Mouse (Mus musculus) frontal cortex, adult (tissue): ENCODE data around the gene Cela3b.

Experiments used
- ATAC-seq: cut with Nextera tagmentation; 2 replicates; pipeline ENCODE4 v1.9.2; 2017; ENCODE audit warnings: mild to moderate bottlenecking, moderate library complexity, mixed read lengths; ENCODE audit not compliant: low TSS enrichment

The Cela3b gene

GRCm38 (mm10) chr4:137430502-137430901 is at the start of gene Cela3b:
Gene Cela3b, minus strand, starts transcription at chr4:137430540.
- ATAC-seq, result no peak

- ATAC-seq, result no peak
These were observed 49.4 kb upstream of the Cela3b start for GRCm38 (mm10) chr4:137479757-137480156.

- ATAC-seq, result no peak
These were observed 48.0 kb upstream of the Cela3b start for GRCm38 (mm10) chr4:137478306-137478705.

GRCm38 (mm10) chr4:137477611-137478010 is 47.3 kb upstream of the Cela3b start:
- no peak for ATAC-seq

GRCm38 (mm10) chr4:137476761-137477237 is 46.5 kb upstream of the Cela3b start:
- peak; percentile 38; the same call in 1 of the 2 replicates for ATAC-seq

- peak; percentile 57; the same call in 1 of the 2 replicates for ATAC-seq
These were observed 45.9 kb upstream of the Cela3b start for GRCm38 (mm10) chr4:137476065-137476760.

- no peak for ATAC-seq
These were observed 45.1 kb upstream of the Cela3b start for GRCm38 (mm10) chr4:137475271-137476050.

GRCm38 (mm10) chr4:137474694-137475093 is 44.4 kb upstream of the Cela3b start:
- no peak for ATAC-seq

GRCm38 (mm10) chr4:137473701-137474388 is 43.5 kb upstream of the Cela3b start:
- no peak for ATAC-seq

- no peak for ATAC-seq
These were observed 42.9 kb upstream of the Cela3b start for GRCm38 (mm10) chr4:137473240-137473639.

- ATAC-seq, result no peak
These were observed 41.0 kb upstream of the Cela3b start for GRCm38 (mm10) chr4:137471326-137471725.

- ATAC-seq, result no peak
These were observed 40.5 kb upstream of the Cela3b start for GRCm38 (mm10) chr4:137470701-137471317.

GRCm38 (mm10) chr4:137469845-137470692 is 39.7 kb upstream of the Cela3b start:
- ATAC-seq, result no peak

GRCm38 (mm10) chr4:137469081-137469844 is 38.9 kb upstream of the Cela3b start:
- no peak for ATAC-seq

GRCm38 (mm10) chr4:137468260-137469080 is 38.1 kb upstream of the Cela3b start, which contains the start of gene Hspg2:
Gene Hspg2, plus strand, starts transcription at chr4:137468769.
- ATAC-seq, result peak; percentile 62

- ATAC-seq, result no peak
These were observed 37.2 kb upstream of the Cela3b start for GRCm38 (mm10) chr4:137467525-137467924.

- no peak for ATAC-seq
These were observed 36.7 kb upstream of the Cela3b start for GRCm38 (mm10) chr4:137466991-137467390.

- no peak for ATAC-seq
These were observed 34.9 kb upstream of the Cela3b start for GRCm38 (mm10) chr4:137465125-137465787.
